Mouse (Mus musculus): ENCODE measurements at regions not wholly inside any gene's neighbourhood (a gene's known extent, or its start where the extent isn't known, plus 50 kb on each side); places are given as distances from the start of the nearest gene placed in this dataset.

DNA sequence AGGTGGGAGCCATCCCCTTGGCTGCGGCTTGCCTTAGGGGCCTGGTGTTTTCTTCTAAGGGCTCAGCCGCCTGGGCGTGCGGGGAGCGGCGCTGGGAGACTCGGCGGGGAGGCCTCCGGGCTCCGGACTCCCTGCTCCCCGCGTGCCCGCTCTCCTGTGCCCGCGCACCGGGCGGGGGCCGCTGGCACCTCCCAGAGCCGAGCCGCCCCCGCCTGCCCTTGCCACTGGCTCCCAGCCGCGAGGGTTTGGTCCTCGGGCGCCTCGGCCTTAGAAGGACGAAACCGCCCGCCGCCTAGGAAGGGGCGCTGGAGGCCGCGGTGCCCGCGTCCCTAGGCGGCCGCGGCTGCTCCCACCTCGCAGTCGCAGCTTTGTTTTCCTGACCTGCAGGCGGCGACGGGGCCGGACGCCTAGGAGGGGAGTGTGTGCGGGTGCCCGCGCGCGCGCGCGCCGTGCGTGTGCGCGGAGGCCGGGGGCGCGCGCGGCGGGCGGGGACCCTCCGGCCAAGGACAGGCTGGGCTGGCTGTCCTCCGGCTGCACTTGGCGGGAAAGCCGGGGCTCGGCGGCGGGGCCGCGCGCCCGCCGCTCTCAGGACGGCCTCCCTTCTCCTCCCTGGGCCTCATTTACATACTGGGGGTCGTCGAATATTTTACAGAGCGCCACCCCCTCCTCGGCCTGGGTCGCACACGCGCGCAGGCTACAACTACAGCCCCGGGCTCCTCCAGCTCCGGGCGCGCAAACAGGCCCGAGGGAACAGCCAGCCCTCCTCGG is 227.1 kb downstream of the Mef2c start:
- H3K36me3 ChIP-seq (ENCODE audit: insufficient read depth), result peaks cover 3% of the 10 kb centered on the region; the same call in 1 of the 2 replicates
- ATAC-seq, result peak; percentile 57

DNA sequence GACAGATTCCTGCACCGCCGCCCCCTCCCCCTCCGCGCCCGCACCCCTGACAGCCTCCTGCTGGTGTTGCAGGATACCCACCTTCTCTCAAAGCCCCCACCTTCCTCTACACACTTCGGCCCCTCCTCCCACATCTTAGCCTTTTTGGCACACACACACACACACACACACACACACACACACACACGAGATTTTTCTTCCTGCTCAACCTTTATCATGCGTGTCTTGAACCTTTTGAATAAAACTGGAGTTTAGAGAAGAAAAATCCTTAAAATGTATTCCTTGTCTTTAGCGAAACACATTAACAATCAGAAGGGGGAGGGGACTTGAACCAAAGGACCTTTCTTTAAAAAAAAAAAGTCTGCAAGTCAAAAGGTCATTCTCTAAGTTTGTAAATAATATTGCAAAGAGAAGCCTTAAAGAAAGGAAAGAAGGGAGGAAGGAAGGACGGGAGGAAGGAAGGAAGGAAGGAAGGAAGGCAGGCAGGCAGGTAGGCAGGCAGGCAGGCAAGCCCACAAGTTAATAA is 227.7 kb downstream of the Mef2c start:
- Histone ChIP-seq H3K36me3 (ENCODE audit: insufficient read depth) (peaks cover 3% of the 10 kb centered on the region; the same call in 1 of the 2 replicates), H3K4me1 (ENCODE audit: insufficient read depth) (no peaks in the 10 kb centered on the region), H3K4me3 (ENCODE audit: low read depth, low read length) (peak overlapping the region; percentile 67), H3K4me2 (ENCODE audit: low read depth) (peak overlapping the region; percentile 71), H3K9me3 (ENCODE audit: low read length) (no peaks in the 10 kb centered on the region), H3K27ac (ENCODE audit: low read depth, low read length) (peak overlapping the region; percentile 100), H3K9ac (peak overlapping the region; percentile 100), H3K27me3 (ENCODE audit: insufficient read depth, low read length) (no peaks in the 10 kb centered on the region)
- TF ChIP-seq CTCF (IDR thresholded peaks at IDR 0.05; ENCODE audit: low read depth), result peak; percentile 28
- DNase-seq (peak; percentile 82), ATAC-seq (no peak)
- WGBS, result 0% methylated on average over 8 of the region's 10 CpGs

More for the DNA sequence above, 227.1 kb downstream of the Mef2c start:
- DNase-seq, result peak; percentile 80
- 2% methylated on average over 79 of the region's 91 CpGs for WGBS
- Histone ChIP-seq H3K9ac (peak overlapping the region; percentile 100), H3K27me3 (ENCODE audit: insufficient read depth, low read length) (no peaks in the 10 kb centered on the region), H3K4me1 (ENCODE audit: insufficient read depth) (no peaks in the 10 kb centered on the region), H3K27ac (ENCODE audit: low read depth, low read length) (peak overlapping the region; percentile 100), H3K4me2 (ENCODE audit: low read depth) (peak overlapping the region; percentile 71), H3K9me3 (ENCODE audit: low read length) (no peaks in the 10 kb centered on the region), H3K4me3 (ENCODE audit: low read depth, low read length) (peak overlapping the region; percentile 67)
- TF ChIP-seq CTCF (IDR thresholded peaks at IDR 0.05; ENCODE audit: low read depth), result no peak

DNA sequence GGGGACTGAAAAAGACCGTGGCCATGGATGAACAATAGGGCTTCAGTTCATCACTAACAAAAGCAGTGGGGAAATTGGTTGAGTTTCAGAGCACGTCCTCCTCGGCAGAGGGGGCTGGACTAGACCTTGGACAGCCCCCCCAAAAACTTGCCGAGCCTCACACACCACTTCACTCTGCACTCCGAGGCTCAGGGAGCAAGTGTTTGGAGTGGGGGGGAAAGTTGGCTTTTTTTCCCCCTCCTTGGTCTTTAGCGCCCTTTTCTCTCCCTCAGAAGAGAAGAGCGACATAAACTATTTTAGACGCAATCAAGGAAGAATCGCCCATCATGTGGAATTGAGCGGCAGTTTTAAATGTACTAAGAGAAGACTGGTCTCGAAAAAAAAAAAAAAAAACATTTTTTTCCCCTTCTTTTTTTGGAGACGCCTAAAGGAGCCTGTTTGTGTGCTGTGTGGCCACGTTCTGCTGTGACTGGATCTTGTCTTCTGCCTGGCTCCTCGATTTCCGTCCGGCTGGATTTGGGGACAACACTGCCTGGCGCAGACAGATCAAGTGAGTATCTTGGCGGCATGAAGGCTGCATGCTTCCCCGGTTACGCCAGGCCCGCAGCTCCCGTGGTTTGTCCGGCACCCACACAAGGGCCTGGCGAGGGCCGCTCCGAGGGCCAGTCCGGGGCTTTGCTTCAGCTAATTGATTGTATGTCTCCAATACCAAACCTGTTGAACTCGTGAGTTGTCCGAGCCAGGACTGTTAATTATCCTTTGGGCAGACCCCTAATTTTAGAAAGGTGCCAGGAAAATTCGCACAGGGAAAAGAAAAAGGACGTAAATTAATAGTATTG is 228.7 kb downstream of the Mef2c start:
- Histone ChIP-seq H3K9me3 (ENCODE audit: low read length) (no peaks in the 10 kb centered on the region), H3K27ac (ENCODE audit: low read depth, low read length) (peak overlapping the region; percentile 100), H3K36me3 (ENCODE audit: insufficient read depth) (peaks cover 8% of the 10 kb centered on the region; the same call in 1 of the 2 replicates), H3K4me2 (ENCODE audit: low read depth) (peak overlapping the region; percentile 71), H3K27me3 (ENCODE audit: insufficient read depth, low read length) (no peaks in the 10 kb centered on the region), H3K9ac (peak overlapping the region; percentile 100), H3K4me1 (ENCODE audit: insufficient read depth) (no peaks in the 10 kb centered on the region), H3K4me3 (ENCODE audit: low read depth, low read length) (peak overlapping the region; percentile 67)
- DNase-seq (peak; percentile 89), ATAC-seq (peak; percentile 38)
- under 1% methylated on average over 30 of the region's 31 CpGs for WGBS
- TF ChIP-seq CTCF (IDR thresholded peaks at IDR 0.05; ENCODE audit: low read depth), result 0 out of 2 replicates have a peak, but pooled peaks have one; percentile 5

DNA sequence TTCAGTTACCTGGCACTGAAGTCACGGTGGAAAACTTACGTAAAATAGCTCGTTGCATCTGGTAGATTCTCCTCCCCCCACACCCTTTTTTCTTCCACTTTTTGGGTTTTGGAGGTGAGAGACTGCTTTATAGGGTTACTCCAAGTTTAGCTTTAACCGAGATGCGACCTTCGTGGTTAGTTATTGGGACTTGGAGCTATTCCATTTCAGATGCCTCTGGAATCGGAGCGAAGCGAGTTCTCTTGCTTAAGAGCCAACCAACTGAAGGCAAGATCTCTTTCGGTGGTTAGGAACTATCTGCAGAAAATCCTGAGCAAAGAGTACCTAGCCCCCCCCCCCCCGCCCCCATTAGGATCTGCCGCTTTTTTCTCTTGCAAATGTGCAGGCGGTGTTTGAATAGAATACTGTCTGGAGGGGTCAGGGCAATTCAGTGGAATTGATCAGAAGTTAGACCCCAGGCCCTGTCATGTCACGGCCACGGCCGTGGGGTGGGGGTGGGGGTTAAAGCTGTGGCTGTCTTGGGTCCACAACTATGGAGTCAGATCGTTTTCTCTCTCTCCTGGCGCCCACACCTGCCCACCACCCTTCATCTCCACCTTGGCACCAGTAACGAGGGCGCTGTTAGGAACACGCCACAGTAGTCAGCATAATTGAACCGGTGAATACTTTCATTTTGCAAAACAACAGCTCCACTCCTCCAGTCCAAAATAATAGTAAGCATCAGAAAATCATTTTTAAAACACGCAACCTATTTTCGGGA is 229.6 kb downstream of the Mef2c start:
- H3K36me3 ChIP-seq (ENCODE audit: insufficient read depth), result peaks cover 17% of the 10 kb centered on the region
- H3K27ac ChIP-seq (ENCODE audit: low read depth, low read length), result peak overlapping the region; percentile 100
- H3K4me2 ChIP-seq (ENCODE audit: low read depth), result peak overlapping the region; percentile 71
- no peaks in the 10 kb centered on the region for H3K9me3 ChIP-seq (ENCODE audit: low read length)
- no peaks in the 10 kb centered on the region for H3K27me3 ChIP-seq (ENCODE audit: insufficient read depth, low read length)
- no peak for ATAC-seq
- TF ChIP-seq CTCF (IDR thresholded peaks at IDR 0.05; ENCODE audit: low read depth), result no peak
- peak overlapping the region; percentile 100 for H3K9ac ChIP-seq
- peak; percentile 78 for DNase-seq
- no peaks in the 10 kb centered on the region for H3K4me1 ChIP-seq (ENCODE audit: insufficient read depth)
- H3K4me3 ChIP-seq (ENCODE audit: low read depth, low read length), result peak overlapping the region; percentile 67
- under 1% methylated on average over 24 of the region's 24 CpGs for WGBS

DNA sequence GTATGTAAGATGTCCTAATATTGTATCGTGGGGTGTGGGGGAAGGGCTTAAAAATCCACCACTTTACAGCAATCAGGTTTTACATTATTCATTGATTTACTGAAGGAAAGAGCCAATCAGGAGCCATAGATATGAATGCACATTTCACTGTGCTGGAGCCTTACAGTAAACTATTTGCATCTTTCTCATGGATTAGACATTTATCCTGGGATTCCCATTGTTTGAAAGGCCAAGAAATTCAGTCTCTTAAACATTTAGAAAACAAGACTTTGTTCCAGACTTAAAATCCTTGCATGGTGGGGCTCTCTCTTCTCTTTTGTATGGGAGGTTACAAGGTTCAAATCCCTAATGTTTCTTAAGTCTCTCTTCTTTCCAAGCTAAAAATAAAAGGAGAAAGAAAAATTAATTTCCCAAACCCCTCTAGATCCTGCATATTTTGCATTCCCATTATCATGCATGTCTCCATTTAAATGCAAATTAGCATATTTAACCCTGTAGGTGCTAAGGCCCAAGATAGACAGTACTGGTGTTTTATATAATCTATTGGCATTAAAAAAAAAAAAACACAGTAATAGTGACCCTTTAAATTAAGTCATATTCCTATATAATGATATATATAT is 230.3 kb downstream of the Mef2c start:
- Histone ChIP-seq H3K4me1 (ENCODE audit: insufficient read depth) (no peaks in the 10 kb centered on the region), H3K9ac (peak overlapping the region; percentile 100), H3K36me3 (ENCODE audit: insufficient read depth) (peaks cover 22% of the 10 kb centered on the region), H3K4me3 (ENCODE audit: low read depth, low read length) (peak overlapping the region; percentile 67), H3K4me2 (ENCODE audit: low read depth) (peak overlapping the region; percentile 71), H3K9me3 (ENCODE audit: low read length) (no peaks in the 10 kb centered on the region), H3K27me3 (ENCODE audit: insufficient read depth, low read length) (no peaks in the 10 kb centered on the region), H3K27ac (ENCODE audit: low read depth, low read length) (peak overlapping the region; percentile 100)
- no peak for TF ChIP-seq CTCF (IDR thresholded peaks at IDR 0.05; ENCODE audit: low read depth)
- DNase-seq (no peak), ATAC-seq (no peak)
- 0% methylated on average over 1 of the region's 1 CpGs for WGBS

DNA sequence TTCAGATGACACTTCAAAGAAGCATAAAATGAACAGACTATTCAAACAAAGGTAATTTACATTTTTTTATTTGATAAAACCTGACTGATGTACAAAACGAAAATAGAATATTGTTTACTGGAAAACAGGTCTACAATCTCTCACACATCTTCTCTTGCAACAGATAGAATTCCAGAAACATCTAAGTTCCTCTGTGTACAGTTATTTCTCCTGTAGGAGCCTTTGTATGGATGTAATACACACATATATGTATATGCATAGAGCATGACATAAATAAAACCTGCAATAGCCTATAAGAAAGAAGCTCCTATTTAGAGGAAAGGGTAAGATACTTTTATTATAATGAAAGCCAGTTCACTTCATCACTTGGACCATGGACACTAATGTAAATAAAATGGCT is 230.8 kb downstream of the Mef2c start:
- no peak for TF ChIP-seq CTCF (IDR thresholded peaks at IDR 0.05; ENCODE audit: low read depth)
- DNase-seq (peak; percentile 40), ATAC-seq (no peak)
- Histone ChIP-seq H3K27ac (ENCODE audit: low read depth, low read length) (peak overlapping the region; percentile 98), H3K4me3 (ENCODE audit: low read depth, low read length) (peak overlapping the region; percentile 48), H3K9me3 (ENCODE audit: low read length) (no peaks in the 10 kb centered on the region), H3K4me1 (ENCODE audit: insufficient read depth) (no peaks in the 10 kb centered on the region), H3K27me3 (ENCODE audit: insufficient read depth, low read length) (no peaks in the 10 kb centered on the region), H3K36me3 (ENCODE audit: insufficient read depth) (peaks cover 22% of the 10 kb centered on the region), H3K4me2 (ENCODE audit: low read depth) (peak overlapping the region; percentile 61), H3K9ac (peak overlapping the region; percentile 100)
- WGBS, result 5% methylated on average over 1 of the region's 1 CpGs

All from forebrain, postnatal 0 days (tissue).